Mouse (Mus musculus): ENCODE measurements around the gene Spef1.

- TF ChIP-seq CTCF (IDR thresholded peaks at IDR 0.05; ENCODE audit: low read depth) = no peak
- TF ChIP-seq EP300 (optimal IDR thresholded peaks at IDR 0.05) = no peak
Observed at GRCm38 (mm10) chr2:131130849-131131248, 56.2 kb downstream of the Spef1 start.

All from stomach, postnatal 0 days (tissue).